Mouse (Mus musculus) bone marrow, adult 2 months (tissue): ENCODE results near the gene Paqr3. TPM values are rescaled to one million over a fixed set of nuclear protein-coding genes. Genes with fewer than 3 reads are reported as not detected.

Source experiments
- H3K27ac ChIP-seq: fragments of 200-500 bp; 2 replicates; pipeline ENCODE4 v1.5.1; 2012; ENCODE audit warnings: low read depth, mild to moderate bottlenecking, control low read depth, inconsistent platforms, low read length; ENCODE audit not compliant: control insufficient read depth, poor library complexity, insufficient read depth
- H3K4me1 ChIP-seq: fragments of 200-500 bp; 2 replicates; pipeline ENCODE4 v1.6.1; 2011; ENCODE audit warnings: low read length; ENCODE audit not compliant: control insufficient read depth, insufficient read depth
- H3K4me3 ChIP-seq: fragments of 200-500 bp; replicated peaks from 2 replicates; pipeline ENCODE3; 2011; ENCODE audit warnings: mild to moderate bottlenecking, low read depth, low read length, control low read depth; ENCODE audit not compliant: control insufficient read depth
- CTCF ChIP-seq: fragments of 200-500 bp; IDR thresholded peaks from 2 replicates; pipeline ENCODE4 v1.5.1; 2011; ENCODE audit warnings: low read length, control low read depth; ENCODE audit not compliant: control insufficient read depth, insufficient read depth
- POLR2A ChIP-seq: fragments of 200-500 bp; IDR thresholded peaks from 2 replicates; pipeline ENCODE4 v1.6.1; 2011; ENCODE audit warnings: low read depth, mild to moderate bottlenecking, control low read depth, low read length, borderline replicate concordance; ENCODE audit not compliant: control insufficient read depth
- WGBS: fragments of 180-500 bp; shearing (Covaris S2); methylation state at CpG from one replicate; pipeline ENCODE4 v1.1.7; 2018; 5-methylcytosine and 5-hydroxymethylcytosine counted together
- polyA plus RNA-seq: library from polyadenylated mRNA; stranded (reverse); fragments of >200 nt; gene quantifications from 2 replicates; pipeline ENCODE4 v1.2.4, GENCODE M21; 2011; ENCODE audit warnings: low replicate concordance; ENCODE audit not compliant: missing spikeins, insufficient read depth, insufficient read length

The Paqr3 gene
- polyA plus RNA-seq, 1 experiment, result 1.2 TPM

GRCm38 (mm10) chr5:97089426-97089825, 22.0 kb downstream of the Paqr3 start:
- no peak overlapping the region for H3K4me3 ChIP-seq
- no peak for TF ChIP-seq CTCF
- TF ChIP-seq POLR2A, result no peak
- no peak overlapping the region for H3K27ac ChIP-seq
- no peaks in the 10 kb centered on the region for H3K4me1 ChIP-seq
- 97% methylated on average over 3 of the region's 3 CpGs for WGBS

- WGBS, result 85% methylated on average over 6 of the region's 6 CpGs
- H3K4me1 ChIP-seq, result no peaks in the 10 kb centered on the region
- TF ChIP-seq CTCF, result no peak
- TF ChIP-seq POLR2A, result no peak
- H3K27ac ChIP-seq, result no peak overlapping the region
- H3K4me3 ChIP-seq, result no peak overlapping the region
These were observed 23.2 kb downstream of the Paqr3 start for GRCm38 (mm10) chr5:97088231-97088630.

GRCm38 (mm10) chr5:97087746-97088145, 23.6 kb downstream of the Paqr3 start:
- WGBS, result 96% methylated on average over 16 of the region's 16 CpGs
- TF ChIP-seq POLR2A (no peak), CTCF (no peak)

GRCm38 (mm10) chr5:97087030-97087630, 24.3 kb downstream of the Paqr3 start:
- Histone ChIP-seq H3K4me3 (no peak overlapping the region), H3K27ac (no peak overlapping the region), H3K4me1 (no peaks in the 10 kb centered on the region)
- WGBS, result 91% methylated on average over 24 of the region's 24 CpGs
- TF ChIP-seq CTCF, result no peak
- TF ChIP-seq POLR2A, result no peak

More at GRCm38 (mm10) chr5:97087746-97088145, 23.6 kb downstream of the Paqr3 start:
- Histone ChIP-seq H3K27ac (no peak overlapping the region), H3K4me3 (no peak overlapping the region), H3K4me1 (no peaks in the 10 kb centered on the region)

GRCm38 (mm10) chr5:97085071-97085470, 26.3 kb downstream of the Paqr3 start:
- no peak for TF ChIP-seq POLR2A
- TF ChIP-seq CTCF, result no peak
- 95% methylated on average over 6 of the region's 6 CpGs for WGBS
- no peaks in the 10 kb centered on the region for H3K4me1 ChIP-seq

GRCm38 (mm10) chr5:97084541-97084940, 26.9 kb downstream of the Paqr3 start:
- no peak overlapping the region for H3K27ac ChIP-seq
- WGBS, result 94% methylated on average over 4 of the region's 4 CpGs
- no peaks in the 10 kb centered on the region for H3K4me1 ChIP-seq
- no peak overlapping the region for H3K4me3 ChIP-seq
- TF ChIP-seq CTCF (no peak), POLR2A (no peak)

More at GRCm38 (mm10) chr5:97085071-97085470, 26.3 kb downstream of the Paqr3 start:
- H3K4me3 ChIP-seq, result no peak overlapping the region
- H3K27ac ChIP-seq, result no peak overlapping the region

- 96% methylated on average over 6 of the region's 6 CpGs for WGBS
- H3K27ac ChIP-seq, result no peak overlapping the region
- no peak for TF ChIP-seq POLR2A
- no peak for TF ChIP-seq CTCF
These were observed 27.7 kb downstream of the Paqr3 start for GRCm38 (mm10) chr5:97083701-97084100.

GRCm38 (mm10) chr5:97081481-97081880, 29.9 kb downstream of the Paqr3 start:
- TF ChIP-seq CTCF, result no peak
- no peak for TF ChIP-seq POLR2A
- 86% methylated on average over 3 of the region's 3 CpGs for WGBS
- H3K4me3 ChIP-seq, result no peak overlapping the region
- H3K4me1 ChIP-seq, result no peaks in the 10 kb centered on the region
- H3K27ac ChIP-seq, result no peak overlapping the region

More at GRCm38 (mm10) chr5:97083701-97084100, 27.7 kb downstream of the Paqr3 start:
- no peak overlapping the region for H3K4me3 ChIP-seq
- no peaks in the 10 kb centered on the region for H3K4me1 ChIP-seq
